Mouse (Mus musculus): ENCODE measurements at regions not wholly inside any gene's neighbourhood (a gene's known extent, or its start where the extent isn't known, plus 50 kb on each side); places are given as distances from the start of the nearest gene placed in this dataset.
A peak's percentile ranks its signal among the peaks of the same experiment; 100 is the strongest.
"Not testable (repeated sequence)": the region's sequence is repeated elsewhere in the genome, so short reads cannot be mapped to it uniquely, and the experiment has no call there.

- no peak for DNase-seq (ENCODE audit: low spot score)
Observed at GRCm38 (mm10) chr3:33440905-33441304, 297.9 kb upstream of the Pex5l start.

GRCm38 (mm10) chr3:33440500-33440899 is 297.5 kb upstream of the Pex5l start:
- no peak for DNase-seq (ENCODE audit: low spot score)

GRCm38 (mm10) chr3:33416922-33417321 is 273.9 kb upstream of the Pex5l start:
- no peak for DNase-seq (ENCODE audit: low spot score)

GRCm38 (mm10) chr3:33416321-33416720 is 273.3 kb upstream of the Pex5l start:
- DNase-seq (ENCODE audit: low spot score) = no peak

GRCm38 (mm10) chr3:33401904-33402303 is 258.9 kb upstream of the Pex5l start:
- no peak for DNase-seq (ENCODE audit: low spot score)

GRCm38 (mm10) chr3:33399321-33399720 is 256.3 kb upstream of the Pex5l start:
- no peak for DNase-seq (ENCODE audit: low spot score)

GRCm38 (mm10) chr3:33398326-33398725 is 255.3 kb upstream of the Pex5l start:
- no peak for DNase-seq (ENCODE audit: low spot score)

GRCm38 (mm10) chr3:33397217-33397616 is 254.2 kb upstream of the Pex5l start:
- no peak for DNase-seq (ENCODE audit: low spot score)

- DNase-seq (ENCODE audit: low spot score) = no peak
Observed at GRCm38 (mm10) chr3:33392541-33392822, 249.4 kb upstream of the Pex5l start.

- DNase-seq (ENCODE audit: low spot score) = no peak
Observed at GRCm38 (mm10) chr3:33391765-33392540, 248.9 kb upstream of the Pex5l start.

- no peak for DNase-seq (ENCODE audit: low spot score)
Observed at GRCm38 (mm10) chr3:33388171-33388570, 245.1 kb upstream of the Pex5l start.

GRCm38 (mm10) chr3:33383622-33384021 is 240.6 kb upstream of the Pex5l start:
- no peak for DNase-seq (ENCODE audit: low spot score)

GRCm38 (mm10) chr3:33379604-33380003 is 236.6 kb upstream of the Pex5l start:
- DNase-seq (ENCODE audit: low spot score) = no peak

- no peak for DNase-seq (ENCODE audit: low spot score)
Observed at GRCm38 (mm10) chr3:33375161-33375560, 232.1 kb upstream of the Pex5l start.

GRCm38 (mm10) chr3:33372806-33373205 is 229.8 kb upstream of the Pex5l start:
- DNase-seq (ENCODE audit: low spot score) = no peak

GRCm38 (mm10) chr3:33363521-33363920 is 220.5 kb upstream of the Pex5l start:
- no peak for DNase-seq (ENCODE audit: low spot score)

GRCm38 (mm10) chr3:33360030-33360429 is 217.0 kb upstream of the Pex5l start:
- DNase-seq (ENCODE audit: low spot score) = no peak

GRCm38 (mm10) chr3:33353860-33354259 is 210.8 kb upstream of the Pex5l start:
- DNase-seq (ENCODE audit: low spot score) = no peak

GRCm38 (mm10) chr3:33350986-33351385 is 207.9 kb upstream of the Pex5l start:
- DNase-seq (ENCODE audit: low spot score) = peak; percentile 38

- no peak for DNase-seq (ENCODE audit: low spot score)
Observed at GRCm38 (mm10) chr3:33334056-33334455, 191.0 kb upstream of the Pex5l start.

- DNase-seq (ENCODE audit: low spot score) = not testable (repeated sequence)
Observed at GRCm38 (mm10) chr3:33317691-33318090, 174.6 kb upstream of the Pex5l start.

GRCm38 (mm10) chr3:33312230-33312825 is 169.3 kb upstream of the Pex5l start:
- no peak for DNase-seq (ENCODE audit: low spot score)

GRCm38 (mm10) chr3:33308212-33308611 is 165.2 kb upstream of the Pex5l start:
- DNase-seq (ENCODE audit: low spot score) = no peak

GRCm38 (mm10) chr3:33306169-33306568 is 163.1 kb upstream of the Pex5l start:
- no peak for DNase-seq (ENCODE audit: low spot score)

Data from urinary bladder, postnatal 14 days (tissue).